Mouse (Mus musculus): ENCODE data around the gene Coa7. TPM values are rescaled to one million over a fixed set of nuclear protein-coding genes. Genes with fewer than 3 reads are reported as not detected.

Coa7 gene
- 10 to 100 TPM; 33.6 to 35.4 TPM for total RNA-seq (2021)
- long read RNA-seq, experiment 1, transcript Coa7-202 (3 exons, 3,714 nt): major isoform, 36 of 37 reads
- long read RNA-seq, experiment 1, partial matches to known transcripts: 0 of 37 reads
- long read RNA-seq, experiment 1, other reads (novel, unspliced or antisense): 1 of 37 reads
- long read RNA-seq, experiment 2, transcript Coa7-202 (3 exons, 3,714 nt): major isoform, 43 of 47 reads
- long read RNA-seq, experiment 2, partial matches to known transcripts: 0 of 47 reads
- long read RNA-seq, experiment 2, other reads (novel, unspliced or antisense): 4 of 47 reads

- peak; percentile 94 for DNase-seq
These were observed at the start of gene Coa7 for GRCm38 (mm10) chr4:108327730-108328484. Gene Coa7 (plus strand): TSS chr4:108328140.

- DNase-seq: no peak
These were observed 27.7 kb upstream of the Coa7 start for GRCm38 (mm10) chr4:108300266-108300665.

DNA sequence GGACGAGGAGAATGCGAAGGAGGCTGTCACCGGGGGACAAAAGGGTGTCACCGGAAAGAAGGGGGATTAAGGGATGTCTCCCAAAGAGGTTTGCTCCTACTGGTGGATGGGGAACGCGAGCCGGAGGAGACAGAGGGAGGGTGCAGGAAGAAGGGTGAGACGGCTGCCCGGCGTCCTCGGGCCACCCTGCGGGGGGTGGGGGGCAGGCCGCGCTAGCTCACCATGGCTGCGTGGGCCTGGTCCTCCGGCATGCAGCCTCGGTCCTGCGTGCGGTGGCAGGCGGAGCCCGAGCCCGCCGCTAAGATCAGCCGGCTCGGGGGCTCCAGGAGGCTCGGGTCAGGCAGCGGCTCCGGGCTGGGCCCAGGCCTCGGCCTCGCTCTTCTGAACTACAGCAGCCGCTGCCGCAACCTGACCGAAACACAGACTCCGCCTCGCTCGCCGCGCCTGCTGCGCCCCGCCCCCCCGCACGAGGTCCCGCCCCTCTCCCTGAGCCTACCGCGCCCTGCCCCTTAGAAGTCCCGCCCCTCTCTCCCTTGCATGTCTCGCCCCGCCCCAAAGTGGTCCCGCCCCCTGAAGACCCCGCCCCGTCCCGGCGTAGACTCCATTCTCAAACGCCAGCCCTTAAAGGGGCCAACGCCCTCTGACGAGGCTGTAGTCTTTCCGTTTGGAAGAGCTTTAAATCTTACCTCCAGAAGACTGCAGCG is 27.1 kb upstream of the Coa7 start, which contains the start of gene Zyg11b:
Zyg11b (minus strand) TSS at position 427 of the 704 bp plus-strand sequence.
- DNase-seq: peak; percentile 94

- DNase-seq: no peak
These were observed 25.5 kb upstream of the Coa7 start for GRCm38 (mm10) chr4:108302296-108302890.

DNA sequence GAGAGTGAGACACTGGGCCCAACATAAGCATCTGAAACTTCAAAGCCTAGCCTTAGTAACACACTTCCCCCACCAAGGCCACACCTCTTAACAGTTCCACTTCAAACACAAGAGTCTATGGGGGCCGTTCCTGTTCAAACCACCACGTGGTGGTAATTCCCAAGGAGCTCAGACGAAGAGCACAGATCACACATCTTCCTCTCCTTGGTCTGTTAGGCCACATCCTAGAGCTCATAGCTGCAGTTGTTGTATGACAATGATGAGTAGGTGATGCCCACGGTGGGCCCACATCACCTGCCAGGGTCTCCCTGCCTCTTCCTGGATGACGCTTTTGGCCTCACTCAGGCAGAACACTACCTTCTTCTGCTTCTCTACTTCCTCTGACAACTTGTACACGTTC is 17.2 kb upstream of the Coa7 start:
- DNase-seq: no peak

DNA sequence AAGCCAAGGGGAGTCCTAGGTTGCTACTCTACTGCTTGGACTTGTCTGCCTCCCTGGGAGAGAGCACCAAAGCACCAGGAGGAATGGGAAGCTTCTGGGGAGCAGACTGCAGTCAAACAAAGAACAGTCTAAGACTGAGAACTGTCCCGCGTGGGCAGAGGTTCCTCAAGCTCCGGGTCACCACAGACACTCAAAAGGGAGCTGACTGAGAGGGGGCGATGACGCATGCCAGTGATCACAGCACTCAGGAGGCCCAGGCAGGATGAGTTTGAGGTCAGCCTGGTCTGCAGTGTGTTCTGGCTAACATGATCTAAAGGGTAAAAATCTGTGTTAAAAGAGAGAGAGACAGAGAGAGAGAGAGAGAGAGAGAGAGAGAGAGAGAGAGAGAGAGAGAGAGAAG is 13.9 kb upstream of the Coa7 start:
- no peak for DNase-seq

DNA sequence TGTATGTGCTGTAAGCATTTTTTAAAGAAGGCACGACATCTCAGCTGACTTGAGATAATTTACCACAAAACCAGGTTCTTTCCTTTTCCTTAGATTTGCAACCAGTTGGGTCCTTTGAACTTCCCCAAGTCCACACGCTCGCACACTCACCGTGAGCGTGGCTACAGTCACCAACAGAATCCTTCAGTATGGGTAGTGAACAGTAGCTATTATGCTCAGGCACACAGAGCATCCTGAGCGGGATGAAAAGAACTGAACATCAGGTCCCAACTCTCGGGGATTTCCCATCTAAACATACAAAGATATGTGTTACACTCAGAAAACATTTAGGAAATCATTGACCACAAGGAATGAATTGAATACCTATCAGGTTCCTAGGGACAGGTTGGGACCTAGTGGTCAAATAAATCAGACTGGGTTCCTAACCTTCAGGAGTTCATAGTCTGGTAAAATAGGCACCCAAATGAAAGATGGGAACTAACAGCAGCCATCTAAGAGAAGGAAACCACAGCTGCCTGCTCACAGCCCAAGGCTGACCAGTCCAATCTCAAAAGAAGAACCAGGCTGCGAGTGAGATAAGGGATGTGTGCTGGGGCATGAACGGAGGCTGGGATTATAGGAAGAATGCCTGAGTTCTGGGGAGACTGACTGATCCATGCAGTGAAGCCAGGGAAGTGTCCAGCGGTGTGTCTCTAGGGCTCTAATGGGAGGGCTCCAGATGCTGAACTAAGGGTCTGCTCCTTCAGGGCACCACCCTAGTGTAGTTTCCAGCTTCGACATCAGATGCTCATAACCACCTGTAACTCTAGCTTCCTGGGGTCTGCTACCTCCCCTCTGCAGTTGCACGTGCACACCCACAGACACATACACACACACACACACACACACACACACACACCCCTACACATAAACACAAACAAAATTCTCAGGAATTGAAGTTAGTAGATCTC is 10.0 kb upstream of the Coa7 start:
- DNase-seq: no peak

- no peak for DNase-seq
These were observed 9.0 kb upstream of the Coa7 start for GRCm38 (mm10) chr4:108318649-108319615.

DNA sequence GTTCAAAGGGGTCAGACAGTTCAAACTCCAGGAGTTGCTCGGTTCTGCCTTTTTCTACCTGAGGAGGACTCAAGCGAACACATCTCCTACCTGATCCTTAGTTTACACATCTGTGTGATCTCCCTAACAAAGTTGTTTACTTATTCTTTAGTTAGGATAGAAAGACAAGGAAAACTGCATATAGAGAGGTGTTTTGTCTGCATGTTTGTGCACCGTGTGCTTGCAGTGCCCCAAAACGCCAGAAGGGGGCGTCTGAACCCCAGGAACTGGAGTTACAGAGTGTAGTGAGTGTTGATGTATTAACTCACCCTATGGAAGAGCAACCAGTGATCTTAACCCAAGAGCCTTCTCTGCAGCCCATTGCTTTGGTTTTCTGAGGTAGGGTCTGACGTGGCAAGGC is 8.2 kb upstream of the Coa7 start:
- no peak for DNase-seq

GRCm38 (mm10) chr4:108320627-108321380 is 7.1 kb upstream of the Coa7 start:
- no peak for DNase-seq

DNA sequence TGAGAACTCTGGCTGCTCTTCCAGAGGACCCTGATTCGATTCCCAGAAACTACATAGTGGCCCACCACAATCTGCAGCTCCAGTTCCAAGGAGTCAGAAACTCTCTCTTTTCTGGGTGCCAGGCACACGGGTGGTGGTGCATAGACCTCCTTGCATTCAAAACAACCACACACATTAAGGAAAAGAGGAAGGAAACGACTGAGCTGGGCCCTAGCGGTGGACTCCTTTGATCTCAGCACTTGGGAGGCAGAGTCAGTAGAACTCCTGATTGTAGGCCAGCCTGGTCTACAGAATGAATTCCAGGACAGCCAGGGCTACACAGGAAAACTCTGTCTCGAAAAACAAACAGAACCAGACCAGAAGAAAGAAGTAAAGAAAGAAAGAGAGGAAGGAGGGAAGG is 4.4 kb upstream of the Coa7 start:
- DNase-seq: no peak

- DNase-seq: no peak
These were observed 815 bp upstream of the Coa7 start for GRCm38 (mm10) chr4:108327071-108327579.

DNA sequence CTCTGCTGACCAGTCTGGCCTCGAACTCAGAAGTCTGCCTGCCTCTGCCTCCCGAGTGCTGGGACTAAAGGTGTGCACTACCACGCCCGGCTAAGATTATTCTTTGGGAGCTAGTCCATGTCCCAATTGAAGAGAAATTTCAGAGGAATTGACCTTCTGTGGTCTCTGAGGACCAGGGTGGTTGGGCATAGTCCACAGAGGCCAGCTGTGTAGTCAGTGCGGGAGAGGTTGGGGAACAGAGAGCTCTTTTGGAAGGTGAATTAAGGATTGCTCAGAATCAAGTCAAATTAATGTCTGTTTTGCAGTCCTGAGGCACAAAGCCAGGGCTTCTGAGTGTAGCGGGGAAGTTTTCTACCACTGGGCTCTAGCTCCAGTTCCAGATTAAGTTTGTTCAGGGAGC is 1.9 kb downstream of the Coa7 start:
- no peak for DNase-seq

GRCm38 (mm10) chr4:108332041-108332440 is 4.1 kb downstream of the Coa7 start:
- no peak for DNase-seq

GRCm38 (mm10) chr4:108335413-108335812 is 7.5 kb downstream of the Coa7 start:
- DNase-seq: no peak

GRCm38 (mm10) chr4:108336765-108337164 is 8.8 kb downstream of the Coa7 start:
- no peak for DNase-seq

GRCm38 (mm10) chr4:108337817-108338216 is 9.9 kb downstream of the Coa7 start:
- no peak for DNase-seq

DNA sequence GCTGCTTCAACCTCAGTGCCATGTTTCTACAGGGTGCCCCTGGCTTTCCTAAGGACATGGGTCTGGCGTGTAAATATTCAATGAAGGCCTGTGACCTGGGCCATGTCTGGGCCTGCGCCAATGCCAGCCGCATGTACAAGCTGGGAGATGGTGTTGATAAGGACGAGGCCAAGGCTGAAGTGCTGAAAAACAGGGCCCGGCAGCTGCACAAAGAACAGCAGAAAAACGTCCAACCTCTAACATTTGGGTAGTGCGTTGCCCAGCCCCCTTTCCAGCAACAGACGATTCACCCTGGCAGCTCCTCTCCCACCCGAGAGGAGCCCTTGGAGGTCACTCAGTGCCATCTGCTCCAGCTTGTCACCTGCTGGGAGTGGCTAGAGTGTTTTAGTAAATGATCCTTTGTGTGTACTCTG is 10.4 kb downstream of the Coa7 start:
- DNase-seq: no peak

DNA sequence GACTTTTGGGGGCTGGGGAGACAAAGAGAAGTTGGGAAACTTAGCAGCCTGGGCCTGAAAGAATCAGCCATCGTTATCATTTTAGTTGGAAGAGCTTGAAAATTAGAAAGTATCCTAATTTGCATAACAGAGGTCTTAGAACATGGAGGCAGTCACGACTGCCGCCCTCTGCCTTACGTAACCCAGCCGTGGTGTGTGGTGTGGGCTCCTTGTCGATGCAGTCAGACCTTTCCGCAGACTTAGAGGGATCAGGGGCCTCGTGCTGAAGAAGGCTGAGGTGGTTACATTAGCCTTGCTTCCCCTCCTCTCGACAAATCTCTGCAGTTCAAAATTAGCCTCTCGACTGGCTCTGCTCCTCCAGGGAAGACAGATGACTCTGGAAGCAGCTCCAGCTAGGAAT is 10.9 kb downstream of the Coa7 start:
- DNase-seq: no peak
